ENCODE assay signal across 12 mouse cellular contexts in genomic region chr1:106407963-106408440, GRCm38 (mm10).
DNase-seq lines count a peak whose midpoint lies in the region; ATAC-seq lines count a peak whose summit lies in the region.
"Had no signal": no experiment of that assay in that cellular context is flagged by ENCODE, and none has a peak within 500 bp of the region (broad histone marks: within the 10 kb centered on the region; RNA-seq: fewer than 3 reads in every experiment).

No protein-coding gene starts in this region.

- peak; percentile 1 for DNase-seq in hindbrain, embryonic 10.5 days (ENCODE audit: low spot score)
- peak; percentile 23 for DNase-seq in c-Kit-positive CD71-negative TER-119-negative erythroid progenitor cells, embryonic 14.5 days (ENCODE audit: low read depth)
- peak; percentile 56 to 65 for DNase-seq in lung, postnatal 4 days
- no peak for DNase-seq in thymus, postnatal 36 days
- DNase-seq in left cerebral cortex, adult 8-10 months (ENCODE audit: low spot score in 2 of 2) = no peak
- DNase-seq in right cerebral cortex, postnatal 4 days = no peak
- DNase-seq: embryo, embryonic 11 days; right cerebral cortex, adult 18-20 months had no signal

- WGBS in hindbrain, embryonic 10.5 days = 77% methylated on average over 7 of the region's 7 CpGs
- WGBS in hindbrain, embryonic 12.5 days = 75% methylated on average over 7 of the region's 7 CpGs
- WGBS in intestine, embryonic 16.5 days = 52% methylated on average over 7 of the region's 7 CpGs

- H3K27me3 ChIP-seq in hindbrain, embryonic 10.5 days (ENCODE audit: insufficient read depth, poor library complexity, severe bottlenecking) = no peaks in the 10 kb centered on the region
- no peaks in the 10 kb centered on the region for H3K27me3 ChIP-seq in hindbrain, embryonic 12.5 days
- H3K27me3 ChIP-seq in intestine, embryonic 16.5 days (replicated peaks; ENCODE audit: control insufficient read depth, insufficient read depth, low read length) = no peaks in the 10 kb centered on the region
- H3K27me3 ChIP-seq: heart, embryonic 15.5 days had no signal

- H3K4me3 ChIP-seq in hindbrain, embryonic 10.5 days = no peak overlapping the region
- H3K4me3 ChIP-seq in hindbrain, embryonic 12.5 days = no peak overlapping the region
- H3K4me3 ChIP-seq in intestine, embryonic 16.5 days (ENCODE audit: low read length) = no peak overlapping the region
- H3K4me3 ChIP-seq: heart, embryonic 15.5 days had no signal

- no peak overlapping the region for H3K4me2 ChIP-seq in hindbrain, embryonic 12.5 days (replicated peaks)
- no peak overlapping the region for H3K4me2 ChIP-seq in intestine, embryonic 16.5 days (ENCODE audit: low read depth, low read length)
- H3K4me2 ChIP-seq: heart, embryonic 15.5 days had no signal

- ATAC-seq in hindbrain, embryonic 12.5 days (ENCODE audit: low FRiP score) = no peak
- ATAC-seq in intestine, embryonic 16.5 days = 0 out of 2 replicates have a peak, but pooled peaks have one; percentile 56

- H3K4me1 ChIP-seq in hindbrain, embryonic 10.5 days (replicated peaks) = peaks cover 7% of the 10 kb centered on the region
- no peaks in the 10 kb centered on the region for H3K4me1 ChIP-seq in hindbrain, embryonic 12.5 days
- H3K4me1 ChIP-seq in intestine, embryonic 16.5 days (ENCODE audit: control insufficient read depth, insufficient read depth, low read length) = no peaks in the 10 kb centered on the region

- H3K27ac ChIP-seq in hindbrain, embryonic 10.5 days = no peak overlapping the region
- no peak overlapping the region for H3K27ac ChIP-seq in hindbrain, embryonic 12.5 days
- H3K27ac ChIP-seq in intestine, embryonic 16.5 days (ENCODE audit: low read length) = no peak overlapping the region
- H3K27ac ChIP-seq: heart, embryonic 15.5 days had no signal

- no peaks in the 10 kb centered on the region for H3K9me3 ChIP-seq in hindbrain, embryonic 10.5 days
- no peaks in the 10 kb centered on the region for H3K9me3 ChIP-seq in hindbrain, embryonic 12.5 days (replicated peaks)
- H3K9me3 ChIP-seq in intestine, embryonic 16.5 days (ENCODE audit: control insufficient read depth, low read length) = no peaks in the 10 kb centered on the region
- H3K9me3 ChIP-seq: G1E; heart, embryonic 15.5 days had no signal

- no peaks in the 10 kb centered on the region for H3K36me3 ChIP-seq in hindbrain, embryonic 10.5 days
- H3K36me3 ChIP-seq in hindbrain, embryonic 12.5 days = no peaks in the 10 kb centered on the region
- no peaks in the 10 kb centered on the region for H3K36me3 ChIP-seq in intestine, embryonic 16.5 days (ENCODE audit: control insufficient read depth, insufficient read depth, low read length)
- H3K36me3 ChIP-seq: G1E; heart, embryonic 15.5 days had no signal

- H3K9ac ChIP-seq in hindbrain, embryonic 12.5 days = no peak overlapping the region
- no peak overlapping the region for H3K9ac ChIP-seq in intestine, embryonic 16.5 days (ENCODE audit: low read depth, low read length)
- H3K9ac ChIP-seq: heart, embryonic 15.5 days had no signal

Comparison
In these comparisons a context has a peak if more than half of its experiments do, and no peak if none do; other contexts are left out.
1. DNase-seq: peak in hindbrain, embryonic 10.5 days (single experiment), c-Kit-positive CD71-negative TER-119-negative erythroid progenitor cells, embryonic 14.5 days (single experiment) and lung, postnatal 4 days (2 of 2); none in thymus, postnatal 36 days (0 of 2), left cerebral cortex, adult 8-10 months (0 of 2) and right cerebral cortex, postnatal 4 days (single experiment).